Mouse (Mus musculus): ENCODE results near the gene Srrm2.

Gene Srrm2

GRCm38 (mm10) chr17:23857193-23857592 lies 66.9 kb downstream of the Srrm2 start:
- DNase-seq (ENCODE audit: low spot score) = no peak

- DNase-seq (ENCODE audit: low spot score) = no peak
Measured at GRCm38 (mm10) chr17:23857913-23858312, 67.6 kb downstream of the Srrm2 start.

GRCm38 (mm10) chr17:23862926-23863325 lies 72.6 kb downstream of the Srrm2 start:
- no peak for DNase-seq (ENCODE audit: low spot score)

GRCm38 (mm10) chr17:23867756-23868155 lies 77.4 kb downstream of the Srrm2 start, which contains the start of gene Prss21:
TSS of gene Prss21 (plus strand) at chr17:23868056.
- no peak for DNase-seq (ENCODE audit: low spot score)

GRCm38 (mm10) chr17:23868513-23868912 lies 78.2 kb downstream of the Srrm2 start:
- DNase-seq (ENCODE audit: low spot score) = peak; percentile 27

Measured in lung, postnatal 25 days (tissue).